Mouse (Mus musculus) intestine, postnatal 0 days (tissue): ENCODE measurements around the gene Ucp1. TPM values are rescaled to one million over a fixed set of nuclear protein-coding genes. Genes with fewer than 3 reads are reported as not detected.
A peak's percentile ranks its signal among the peaks of the same experiment; 100 is the strongest.
"Not testable (repeated sequence)": the region's sequence is repeated elsewhere in the genome, so short reads cannot be mapped to it uniquely, and the experiment has no call there.

Experiments used
- ATAC-seq: fragments of 200-750 bp; cut with Nextera tagmentation; 2 replicates; pipeline ENCODE4 v1.8.0; 2017; ENCODE audit warnings: mild to moderate bottlenecking, moderate TSS enrichment, moderate library complexity
- H3K27ac ChIP-seq: fragments of 300-500 bp; sonication (generic); 2 replicates; pipeline ENCODE4 v1.5.1; 2014; ENCODE audit warnings: mild to moderate bottlenecking, low read depth, low read length, moderate library complexity
- H3K27me3 ChIP-seq: fragments of 300-500 bp; sonication (generic); replicated peaks from 2 replicates; pipeline ENCODE4 v1.6.1; 2014; ENCODE audit warnings: low read length, mixed read lengths; ENCODE audit not compliant: control insufficient read depth, insufficient read depth
- H3K36me3 ChIP-seq: fragments of 300-500 bp; sonication (generic); 2 replicates; pipeline ENCODE4 v1.6.1; 2014; ENCODE audit warnings: mild to moderate bottlenecking, moderate library complexity; ENCODE audit not compliant: control insufficient read depth, insufficient read depth
- H3K4me1 ChIP-seq: fragments of 300-500 bp; sonication (generic); replicated peaks from 2 replicates; pipeline ENCODE4 v1.6.1; 2014; ENCODE audit warnings: antibody characterized with exemption, low read length, mixed read lengths; ENCODE audit not compliant: control insufficient read depth, insufficient read depth
- H3K4me2 ChIP-seq: fragments of 300-500 bp; sonication (generic); replicated peaks from 2 replicates; pipeline ENCODE4 v1.6.1; 2014; ENCODE audit warnings: low read depth, mild to moderate bottlenecking, moderate library complexity
- H3K4me3 ChIP-seq: fragments of 300-500 bp; sonication (generic); 2 replicates; pipeline ENCODE4 v1.5.1; 2014; ENCODE audit warnings: low read depth, low read length
- H3K9ac ChIP-seq: fragments of 300-500 bp; sonication (generic); 2 replicates; pipeline ENCODE4 v1.6.1; 2014; ENCODE audit warnings: mild to moderate bottlenecking, low read depth, low read length
- H3K9me3 ChIP-seq: fragments of 300-500 bp; sonication (generic); 2 replicates; pipeline ENCODE4 v1.6.1; 2016; ENCODE audit warnings: mixed run types; ENCODE audit not compliant: control insufficient read depth
- CTCF ChIP-seq: sonication (generic); IDR thresholded peaks from 2 replicates; pipeline ENCODE4 v1.5.1; 2016; ENCODE audit warnings: low read depth, mild to moderate bottlenecking, control low read depth, antibody characterized with exemption, moderate library complexity
- WGBS: fragments of 180-500 bp; shearing (Covaris S2); extraction: QIAGEN DNeasy Blood & Tissue Kit; methylation state at CpG from one replicate; pipeline ENCODE4 v1.1.7; 2014; 5-methylcytosine and 5-hydroxymethylcytosine counted together
- polyA plus RNA-seq: library from polyadenylated mRNA; unstranded; fragments of >200 nt; fragmentation: Nextera tagmentation; extraction: Ambion mirVana; gene quantifications from 2 replicates; pipeline ENCODE4 v1.2.1, GENCODE M21; 2015

Gene Ucp1
- polyA plus RNA-seq, 1 experiment from 2014 or later, result not detected

GRCm38 (mm10) chr8:83297375-83297774 lies 7.2 kb downstream of the Ucp1 start:
- H3K27ac ChIP-seq, result no peak overlapping the region
- 71% methylated on average over 4 of the region's 4 CpGs for WGBS
- no peak for ATAC-seq

GRCm38 (mm10) chr8:83300135-83300534 lies 10.0 kb downstream of the Ucp1 start:
- H3K4me3 ChIP-seq, result no peak overlapping the region
- no peaks in the 10 kb centered on the region for H3K4me1 ChIP-seq
- H3K27me3 ChIP-seq, result no peaks in the 10 kb centered on the region
- H3K27ac ChIP-seq, result no peak overlapping the region
- H3K4me2 ChIP-seq, result no peak overlapping the region
- H3K36me3 ChIP-seq, result no peaks in the 10 kb centered on the region
- H3K9ac ChIP-seq, result no peak overlapping the region
- no peaks in the 10 kb centered on the region for H3K9me3 ChIP-seq
- ATAC-seq, result no peak
- WGBS, result 45% methylated on average over 1 of the region's 1 CpGs
- peak; percentile 66 for TF ChIP-seq CTCF

More at GRCm38 (mm10) chr8:83297375-83297774, 7.2 kb downstream of the Ucp1 start:
- H3K4me2 ChIP-seq, result no peak overlapping the region
- no peaks in the 10 kb centered on the region for H3K4me1 ChIP-seq
- H3K27me3 ChIP-seq, result no peaks in the 10 kb centered on the region
- H3K4me3 ChIP-seq, result no peak overlapping the region
- no peaks in the 10 kb centered on the region for H3K9me3 ChIP-seq
- no peaks in the 10 kb centered on the region for H3K36me3 ChIP-seq
- no peak for TF ChIP-seq CTCF
- H3K9ac ChIP-seq, result no peak overlapping the region

DNA sequence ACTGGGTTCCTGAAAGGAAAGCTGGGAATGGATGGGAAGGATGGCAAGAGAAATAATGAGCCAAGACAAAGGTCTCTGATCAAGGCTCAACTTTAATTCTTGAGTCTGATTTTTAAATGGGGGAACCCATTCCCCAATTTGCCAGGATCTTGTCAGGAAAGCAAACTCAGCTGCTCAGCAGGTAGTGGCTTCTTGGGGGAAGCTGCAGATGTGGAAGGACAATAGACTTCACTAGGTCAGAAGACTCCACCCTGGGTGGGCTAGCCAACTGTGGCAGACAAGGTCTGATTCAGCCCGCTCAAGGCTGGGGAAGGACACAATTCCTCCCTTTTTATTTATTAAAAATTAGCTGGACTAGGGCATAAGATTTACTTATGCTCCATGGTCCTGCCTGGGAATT lies 14.8 kb downstream of the Ucp1 start:
- Histone ChIP-seq H3K9ac (no peak overlapping the region), H3K4me1 (no peaks in the 10 kb centered on the region), H3K36me3 (no peaks in the 10 kb centered on the region), H3K27me3 (no peaks in the 10 kb centered on the region), H3K4me2 (no peak overlapping the region), H3K9me3 (no peaks in the 10 kb centered on the region), H3K4me3 (no peak overlapping the region), H3K27ac (no peak overlapping the region)
- no peak for ATAC-seq
- WGBS, result 89% methylated on average over 1 of the region's 1 CpGs
- no peak for TF ChIP-seq CTCF

DNA sequence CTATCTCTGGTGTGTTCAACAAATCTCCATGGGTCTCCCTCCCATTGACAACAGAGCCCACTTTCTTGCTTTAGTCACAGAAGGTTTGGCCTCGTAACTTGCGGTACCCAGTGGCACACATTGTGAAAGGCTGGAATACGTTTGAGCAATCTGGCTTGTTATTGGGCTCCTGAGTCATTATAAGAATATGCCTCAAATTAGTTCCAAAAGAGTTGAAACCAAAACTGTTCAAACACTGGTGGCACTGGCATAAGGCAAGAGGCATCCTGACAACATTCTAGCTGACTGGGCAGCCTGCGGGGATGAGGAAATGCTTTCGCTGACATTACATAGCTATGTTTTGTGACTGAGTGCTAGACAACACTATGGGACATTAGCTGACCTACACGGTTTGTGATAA lies 19.7 kb downstream of the Ucp1 start:
- no peak for ATAC-seq
- no peaks in the 10 kb centered on the region for H3K9me3 ChIP-seq
- H3K27me3 ChIP-seq, result no peaks in the 10 kb centered on the region
- no peak overlapping the region for H3K4me3 ChIP-seq
- no peak for TF ChIP-seq CTCF
- H3K4me1 ChIP-seq, result no peaks in the 10 kb centered on the region
- no peaks in the 10 kb centered on the region for H3K36me3 ChIP-seq
- WGBS, result 89% methylated on average over 6 of the region's 6 CpGs
- no peak overlapping the region for H3K27ac ChIP-seq
- no peak overlapping the region for H3K4me2 ChIP-seq
- H3K9ac ChIP-seq, result no peak overlapping the region

- H3K9me3 ChIP-seq, H3K27me3 ChIP-seq, H3K4me2 ChIP-seq, H3K4me3 ChIP-seq, ATAC-seq, H3K4me1 ChIP-seq, H3K27ac ChIP-seq, H3K9ac ChIP-seq: not testable (repeated sequence)
- WGBS, result 88% methylated on average over 4 of the region's 4 CpGs
- peaks cover 26% of the 10 kb centered on the region for H3K36me3 ChIP-seq
Measured at GRCm38 (mm10) chr8:83315084-83315483, 24.9 kb downstream of the Ucp1 start.

DNA sequence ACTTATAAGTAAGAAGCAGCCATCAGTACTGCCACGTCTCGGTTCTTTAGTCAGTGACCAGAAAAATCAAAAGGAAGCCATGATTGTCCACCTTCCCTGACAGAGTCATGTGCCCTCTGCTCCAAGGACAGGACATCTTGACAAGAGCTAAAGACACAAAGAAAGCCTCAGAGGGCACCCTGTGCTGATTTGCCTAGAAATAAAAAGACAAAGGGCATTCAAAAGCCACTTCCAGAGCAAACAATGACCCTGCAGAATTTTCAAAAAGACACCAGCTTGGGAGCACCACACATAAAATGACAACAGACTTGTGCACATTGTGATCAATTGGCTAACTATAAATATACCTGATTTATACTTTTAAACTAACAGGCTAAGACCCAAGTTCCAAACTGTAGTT lies 25.5 kb downstream of the Ucp1 start:
- WGBS, result 99% methylated on average over 2 of the region's 2 CpGs
- TF ChIP-seq CTCF, result no peak
- Histone ChIP-seq H3K4me1 (no peaks in the 10 kb centered on the region), H3K4me2 (no peak overlapping the region), H3K4me3 (no peak overlapping the region), H3K36me3 (peaks cover 29% of the 10 kb centered on the region), H3K9me3 (no peaks in the 10 kb centered on the region), H3K27ac (no peak overlapping the region), H3K27me3 (no peaks in the 10 kb centered on the region), H3K9ac (no peak overlapping the region)
- no peak for ATAC-seq

- 97% methylated on average over 3 of the region's 3 CpGs for WGBS
- Histone ChIP-seq H3K27ac (no peak overlapping the region), H3K4me3 (no peak overlapping the region), H3K36me3 (peaks cover 46% of the 10 kb centered on the region), H3K4me2 (no peak overlapping the region), H3K27me3 (no peaks in the 10 kb centered on the region), H3K9me3 (no peaks in the 10 kb centered on the region), H3K9ac (no peak overlapping the region), H3K4me1 (no peaks in the 10 kb centered on the region)
- no peak for TF ChIP-seq CTCF
- ATAC-seq, result no peak
Measured at GRCm38 (mm10) chr8:83320543-83320942, 30.4 kb downstream of the Ucp1 start.
